Mouse (Mus musculus): ENCODE results near the gene Ifna7.

The Ifna7 gene

GRCm38 (mm10) chr4:88841438-88841911 is 25.4 kb downstream of the Ifna7 start, which contains the start of gene Ifna4:
Gene Ifna4 (plus strand): TSS chr4:88841861.
- no peak for DNase-seq

DNA sequence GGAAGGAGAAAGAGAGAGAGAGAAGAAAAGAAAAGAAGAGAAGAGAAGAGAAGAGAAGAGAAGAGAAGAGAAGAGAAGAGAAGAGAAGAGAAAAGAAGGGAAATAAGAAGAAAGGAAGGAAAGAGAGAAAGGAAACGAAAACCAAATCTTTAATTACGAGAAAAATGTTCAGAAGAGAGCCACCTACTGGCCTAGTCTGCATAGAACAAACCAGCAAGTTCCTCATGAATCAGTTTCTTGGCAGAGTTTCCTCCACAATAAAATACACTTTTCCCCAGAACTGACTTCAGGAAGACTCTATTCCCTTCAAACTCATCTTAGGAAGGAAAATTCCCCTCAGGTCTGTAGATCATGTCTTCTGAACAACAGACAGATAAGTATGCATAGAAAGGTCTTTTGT is 29.3 kb downstream of the Ifna7 start:
- no peak for DNase-seq

DNA sequence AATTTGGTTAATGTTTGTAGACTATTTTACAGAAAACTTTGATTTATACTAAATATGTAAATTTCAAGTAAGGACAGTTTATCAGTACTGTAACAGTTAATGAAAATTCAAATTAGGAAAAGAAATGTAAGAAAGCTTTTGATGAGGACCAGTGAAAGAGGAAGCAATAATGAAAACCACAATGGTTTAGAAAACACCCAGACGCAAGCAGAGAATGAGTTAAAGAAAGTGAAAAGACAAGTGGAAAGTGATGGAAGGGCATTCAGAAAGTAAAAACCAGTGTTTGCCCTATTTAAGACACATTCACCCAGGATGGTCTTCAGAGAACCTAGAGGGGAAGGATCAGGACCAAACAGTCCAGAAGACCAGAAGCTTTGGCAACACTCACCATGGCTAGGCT is 33.7 kb downstream of the Ifna7 start, which contains the start of gene Ifna1:
Gene Ifna1, plus strand, starts transcription at position 390 of the 400 bp plus-strand sequence.
- DNase-seq: no peak

DNA sequence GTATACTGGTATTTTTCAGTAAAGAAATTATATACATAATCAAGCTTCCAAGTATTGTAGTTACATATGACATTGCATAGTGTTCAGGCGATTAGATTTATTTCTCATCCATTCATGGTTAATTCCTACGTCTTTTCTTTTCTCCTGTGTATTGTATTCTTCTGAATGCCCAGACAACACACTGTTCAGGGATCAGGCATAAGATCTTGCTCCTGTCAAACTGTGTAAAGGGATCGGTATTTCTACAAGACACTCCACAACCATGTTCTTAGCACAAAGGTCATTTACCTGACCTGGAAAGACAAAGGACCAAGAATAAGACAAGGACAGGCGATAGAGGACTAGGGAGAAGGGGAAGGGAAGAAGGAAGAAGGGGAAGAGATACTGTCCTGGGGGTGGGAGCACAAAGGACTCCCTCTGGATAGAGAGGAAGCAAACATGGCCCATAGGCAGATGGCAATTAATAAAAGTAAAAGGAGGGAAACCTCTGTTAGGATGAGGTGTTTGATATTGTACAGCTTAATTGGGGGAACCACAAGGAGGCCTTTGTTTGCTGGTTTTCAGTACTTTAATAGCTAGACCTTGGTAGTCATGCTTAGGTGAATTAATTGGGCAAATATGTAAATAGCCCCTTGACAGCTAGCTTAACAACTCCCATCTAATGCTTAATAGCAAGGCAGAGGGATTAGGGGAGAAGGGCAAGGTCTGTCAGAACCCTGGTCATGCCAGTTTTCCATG is 35.2 kb downstream of the Ifna7 start:
- DNase-seq: no peak

DNA sequence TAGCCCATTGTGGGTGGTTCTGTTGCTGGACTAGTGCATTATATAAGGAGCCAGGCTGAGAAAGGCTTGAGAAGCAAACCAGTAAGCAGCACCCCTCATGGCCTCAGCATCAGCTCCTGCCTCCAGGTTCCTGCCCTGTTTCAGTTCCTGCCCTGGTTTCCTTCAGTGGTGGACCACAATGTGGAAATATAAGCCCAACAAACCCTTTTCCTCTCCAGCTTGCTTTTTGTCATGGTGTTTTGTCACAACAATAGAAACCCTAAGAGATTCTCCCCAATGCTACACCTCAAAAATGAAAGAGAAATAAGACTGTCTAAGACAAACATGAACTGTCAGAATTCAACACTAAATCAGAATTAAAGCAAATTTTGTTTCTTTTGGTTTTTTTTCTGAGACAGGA is 43.2 kb downstream of the Ifna7 start:
- DNase-seq: no peak

DNA sequence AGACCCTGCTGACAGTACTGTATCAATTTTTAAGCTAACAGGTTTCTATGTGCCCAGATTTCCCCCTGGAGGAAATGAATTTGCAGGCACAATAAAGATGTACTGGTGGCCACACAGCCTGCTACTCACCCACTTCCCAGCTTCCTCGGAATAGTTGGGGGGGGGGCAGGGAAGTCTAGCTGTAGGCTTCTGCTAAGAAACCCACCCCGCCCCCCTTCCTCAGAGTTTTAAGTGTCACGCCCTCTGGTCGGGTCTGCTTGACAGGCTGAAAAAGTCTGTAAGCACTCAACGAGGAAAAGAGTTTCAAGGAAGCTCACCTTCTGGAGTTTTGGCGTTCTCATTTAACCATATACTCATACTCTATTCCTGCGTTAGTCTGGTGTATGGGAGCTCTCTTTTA is 47.3 kb downstream of the Ifna7 start:
- DNase-seq: no peak

DNA sequence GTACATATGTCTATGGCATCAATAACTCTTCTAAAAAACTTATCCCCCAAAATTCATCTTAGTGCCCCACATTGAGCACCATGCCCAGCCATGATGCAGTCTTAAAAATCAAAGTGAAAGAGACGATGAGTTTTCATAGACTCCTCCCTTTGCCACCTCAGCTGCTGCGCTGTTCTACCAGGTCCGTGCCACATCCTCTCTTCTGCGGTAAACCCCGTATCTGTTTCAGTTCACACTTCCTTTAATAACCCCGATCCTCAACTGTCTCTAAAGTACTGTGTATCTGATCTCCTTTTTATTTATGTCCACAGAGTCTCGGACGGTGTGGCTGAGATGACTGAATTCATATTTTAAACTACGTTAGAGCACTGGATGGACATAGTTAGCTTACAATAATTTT is 48.6 kb downstream of the Ifna7 start:
- no peak for DNase-seq

- DNase-seq: no peak
Observed at GRCm38 (mm10) chr4:88865011-88865569, 49.1 kb downstream of the Ifna7 start.
